Mouse (Mus musculus) embryonic fibroblast, embryonic 13.5 days (primary cell): ENCODE data around the gene Wnt3a.

Experiments used
- CTCF ChIP-seq: IDR thresholded peaks from 2 replicates; pipeline ENCODE4 v1.5.1; 2011; ENCODE audit warnings: mild to moderate bottlenecking, control low read depth, low read length, moderate library complexity, borderline replicate concordance; ENCODE audit not compliant: insufficient read depth
- POLR2A ChIP-seq: IDR thresholded peaks from 2 replicates; pipeline ENCODE4 v1.6.1; 2011; ENCODE audit warnings: low read depth, mild to moderate bottlenecking, control low read depth, low read length, moderate library complexity

DNA sequence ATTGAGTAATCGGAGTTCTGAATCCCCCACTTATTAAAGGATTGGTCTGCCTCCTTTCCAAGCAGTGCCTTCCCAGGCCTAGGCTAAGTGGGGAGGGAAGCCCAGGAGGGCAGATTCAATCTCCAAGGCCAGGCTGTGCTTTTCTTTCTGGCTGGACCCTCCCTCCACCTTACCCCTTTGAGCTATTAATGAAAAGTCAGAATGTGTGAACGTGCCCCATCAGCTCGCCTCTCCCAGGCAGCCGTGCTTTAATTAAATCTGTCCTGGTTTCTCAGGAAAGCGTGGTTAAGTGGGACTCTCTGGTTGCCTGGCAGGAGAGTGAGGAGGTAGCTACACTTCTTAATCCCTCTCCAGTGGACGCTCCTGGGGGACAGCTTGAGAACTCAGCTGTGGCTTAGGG lies 39.1 kb upstream of the Wnt3a start:
- no peak for TF ChIP-seq CTCF
- TF ChIP-seq POLR2A: no peak
